Mouse (Mus musculus) erythroblast, adult 5-6 weeks (primary cell): ENCODE results near the gene Diras2. TPM values are rescaled to one million over a fixed set of nuclear protein-coding genes. Genes with fewer than 3 reads are reported as not detected.

ENCODE experiments used
- ATAC-seq: replicated peaks from 2 replicates; pipeline ENCODE4 v1.8.0; 2016; ENCODE audit warnings: moderate number of reproducible peaks, mild to moderate bottlenecking, moderate TSS enrichment, inconsistent platforms; ENCODE audit not compliant: poor library complexity, low FRiP score, severe bottlenecking
- total RNA-seq, 2 experiments: library from RNA; stranded (forward) in 1 of 2; stranded (reverse) in 1 of 2; fragments of 150-400 nt in 1 of 2; fragments of 200-764, 138-1000 nt in 1 of 2; gene quantifications; 2 replicates each; pipeline versions ENCODE4 v1.2.3 to v1.2.4; 2015 to 2017; ENCODE audit warnings: low replicate concordance in 2 of 2

Diras2 gene
- total RNA-seq, 2 experiments from 2014 or later, result 0.17 TPM; not detected in 1

DNA sequence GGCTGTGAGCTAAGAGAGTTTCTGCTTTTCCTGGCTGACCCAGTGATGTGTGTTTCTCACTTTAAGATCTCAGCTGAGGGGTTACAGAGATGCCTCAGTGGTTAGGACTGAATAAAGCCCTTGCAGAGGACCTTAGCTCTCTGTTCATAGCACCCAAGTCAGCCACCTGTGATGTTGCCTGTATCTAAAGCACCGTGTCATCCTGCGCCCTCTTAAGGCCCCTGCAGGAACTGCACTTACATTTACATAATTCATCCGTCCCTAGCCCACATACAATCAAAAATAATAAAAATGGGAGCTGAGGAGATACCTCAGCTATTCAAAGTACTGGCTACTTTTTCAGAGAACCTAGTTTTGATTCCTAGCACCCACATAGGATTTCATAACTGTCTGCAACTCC lies 54.9 kb downstream of the Diras2 start:
- no peak for ATAC-seq

DNA sequence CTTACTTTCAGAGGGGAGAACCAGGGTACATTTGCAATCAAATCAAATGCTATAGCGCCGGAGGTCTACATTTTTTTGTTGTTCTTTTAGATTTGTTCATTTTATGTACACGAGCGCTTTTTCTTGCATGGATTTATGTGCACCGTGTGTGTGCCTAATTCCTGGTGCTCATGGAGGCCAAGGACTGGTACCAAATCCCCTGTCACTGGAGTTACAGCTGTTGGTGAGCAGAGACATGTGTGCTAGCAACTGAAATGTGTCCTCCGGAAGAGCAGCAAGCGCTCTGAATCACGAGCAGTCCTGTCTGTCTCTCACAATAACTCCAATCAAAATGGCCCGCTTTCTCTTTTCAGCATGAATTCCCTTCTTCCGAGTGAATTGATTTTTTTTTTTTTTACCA lies 55.8 kb downstream of the Diras2 start:
- no peak for ATAC-seq

- no peak for ATAC-seq
Measured at GRCm38 (mm10) chr13:52474807-52475206, 56.3 kb downstream of the Diras2 start.

DNA sequence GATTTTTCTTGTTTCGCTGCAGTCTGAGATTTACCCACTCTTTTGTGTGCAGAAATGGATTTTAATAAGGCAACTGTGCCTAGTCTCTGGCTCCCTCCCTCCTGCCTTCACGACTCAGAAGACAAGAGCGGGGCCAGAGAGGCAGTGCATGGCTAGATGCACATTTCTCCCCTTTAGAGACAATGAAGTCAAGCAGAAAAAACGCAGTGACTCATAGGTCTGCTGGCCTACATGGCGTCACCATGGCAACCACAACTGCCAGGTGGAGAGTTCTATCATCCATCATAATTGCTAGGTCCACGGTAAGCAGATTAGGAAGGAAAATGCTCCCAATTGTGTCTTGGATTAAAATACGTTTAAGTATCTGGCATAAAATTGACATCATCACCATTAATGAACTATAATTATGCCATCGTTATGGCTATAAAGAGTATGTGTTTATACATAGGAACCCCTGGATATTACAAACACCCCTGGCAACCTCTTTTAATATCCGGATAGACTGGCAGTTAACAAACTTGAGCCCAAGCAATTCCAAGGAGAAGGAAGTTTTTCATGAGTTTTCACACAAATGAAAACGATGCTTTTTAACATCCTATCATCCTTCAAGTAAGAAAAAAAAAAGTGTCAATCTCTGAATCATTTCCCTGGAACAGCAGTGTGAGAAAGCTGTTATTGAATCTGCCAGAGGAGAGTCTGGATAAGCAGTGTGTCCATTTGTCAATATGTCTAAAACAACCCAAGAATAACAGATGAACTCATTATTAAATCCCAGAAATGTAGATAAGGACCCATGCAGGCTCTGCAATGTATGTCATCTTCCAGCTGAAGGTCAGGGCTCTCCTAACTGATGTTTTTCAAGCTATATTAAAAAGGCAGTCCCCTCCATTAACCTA lies 61.0 kb downstream of the Diras2 start:
- ATAC-seq, result no peak

DNA sequence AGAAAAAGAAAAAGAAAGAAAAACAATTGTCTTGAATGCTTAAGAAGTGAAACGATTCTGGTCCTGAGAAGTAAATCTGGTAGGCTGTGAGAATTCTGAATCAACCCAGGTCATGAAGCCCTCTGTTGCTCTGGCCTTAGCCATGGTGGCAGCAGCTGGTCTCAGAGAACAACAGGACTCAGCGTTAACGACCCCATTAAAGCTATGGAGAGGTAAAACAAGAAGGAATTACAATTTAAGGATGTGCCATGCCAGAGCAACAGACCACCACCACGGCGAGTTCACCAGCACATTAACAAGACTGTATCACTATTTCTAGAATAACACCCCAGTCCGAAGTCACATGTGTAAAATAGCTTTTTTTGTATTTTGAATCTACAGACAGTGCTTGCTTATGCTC lies 65.9 kb downstream of the Diras2 start:
- no peak for ATAC-seq

GRCm38 (mm10) chr13:52459982-52460381 lies 71.1 kb downstream of the Diras2 start:
- no peak for ATAC-seq

DNA sequence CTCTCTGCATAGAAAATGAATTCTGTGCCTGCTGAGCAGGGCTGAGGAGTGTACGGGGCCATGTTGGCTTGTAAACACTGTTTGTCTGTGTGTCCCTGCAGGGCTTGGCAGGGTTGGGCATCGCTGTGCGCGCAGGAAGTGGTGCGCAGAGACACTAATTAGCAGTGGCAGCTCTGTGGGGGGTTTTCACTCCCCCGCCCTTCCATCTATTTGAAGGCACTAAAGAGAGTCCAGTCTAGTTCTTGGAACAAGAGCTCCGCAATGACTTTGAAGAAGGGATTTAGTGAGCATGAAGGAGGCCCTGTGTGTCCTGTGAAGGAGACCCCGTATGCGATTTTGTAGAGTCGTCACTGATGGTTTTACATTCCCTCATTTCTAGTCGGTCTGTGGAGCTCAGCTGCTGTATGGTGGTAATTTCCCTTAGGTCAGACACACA lies 73.2 kb downstream of the Diras2 start:
- ATAC-seq, result no peak

GRCm38 (mm10) chr13:52457177-52457888 lies 73.7 kb downstream of the Diras2 start:
- no peak for ATAC-seq

DNA sequence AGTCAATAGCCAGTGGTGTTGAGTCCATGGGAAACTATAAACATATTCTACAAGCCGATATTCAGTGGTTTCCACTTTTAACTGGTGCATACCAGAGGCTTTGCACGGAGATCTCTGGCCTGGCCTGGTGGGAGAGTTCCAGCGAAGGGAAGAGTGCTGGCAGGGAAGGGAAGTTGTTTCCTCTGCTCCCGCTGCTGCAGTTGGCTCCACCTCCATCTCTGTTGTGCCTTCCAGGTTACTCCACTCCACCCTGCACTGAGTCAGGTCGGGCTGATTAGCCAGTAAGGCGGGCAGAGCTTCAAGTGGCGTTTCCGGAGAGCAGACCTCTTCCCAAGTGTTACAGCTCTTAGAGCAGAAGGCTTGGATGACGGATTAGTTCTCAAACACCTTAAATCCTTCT lies 75.8 kb downstream of the Diras2 start:
- no peak for ATAC-seq

DNA sequence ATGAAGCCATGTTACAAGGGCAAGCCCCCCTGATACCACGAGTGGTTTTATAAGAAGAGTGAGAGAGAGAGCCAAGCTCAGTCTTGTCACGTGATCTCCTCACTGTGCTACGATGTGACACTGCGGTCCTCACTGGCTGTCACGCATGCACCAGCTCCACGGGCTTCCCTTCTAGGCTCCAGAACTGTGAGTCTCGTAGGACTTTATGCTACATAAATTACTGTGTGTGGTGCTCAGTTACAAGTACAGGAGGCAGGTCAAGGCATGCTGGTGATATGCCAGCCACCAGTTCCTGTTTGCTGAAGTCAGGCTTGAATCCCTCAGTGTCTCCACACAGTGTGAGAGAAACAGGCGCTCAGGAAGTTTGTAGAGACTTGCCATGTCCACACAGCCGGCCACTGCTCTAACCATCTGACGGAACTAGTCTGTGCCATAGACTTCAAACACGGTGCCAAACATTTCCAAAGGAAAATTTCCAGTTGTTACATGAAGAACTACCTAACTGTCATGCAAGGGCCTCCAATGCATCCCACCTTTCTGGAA lies 76.3 kb downstream of the Diras2 start:
- ATAC-seq, result no peak

Other genes with a start within 250 kb of the Diras2 start
- 15.9 and 18.4 TPM in 2 replicates for gene Syk, start 51.9 kb upstream of the Diras2 start, total RNA-seq (2015; ENCODE audit: low replicate concordance)
- 23.1 and 25.4 TPM in 2 replicates for gene Syk, start 51.9 kb upstream of the Diras2 start, total RNA-seq (2017; ENCODE audit: low replicate concordance)